Mouse (Mus musculus): ENCODE data around the gene Gm13941. TPM values are rescaled to one million over a fixed set of nuclear protein-coding genes. Genes with fewer than 3 reads are reported as not detected.

Gm13941 gene
- not detected for total RNA-seq (2021)
- long read RNA-seq, experiment 1, result 0 reads
- long read RNA-seq, experiment 2, result 0 reads

GRCm38 (mm10) chr2:111105882-111106281 is at the start of gene Gm13941:
Gm13941 (minus strand) TSS chr2:111105982.
- no peak for DNase-seq

- DNase-seq, result no peak
These were observed 47.1 kb upstream of the Gm13941 start, which contains the start of gene Gm15130 for GRCm38 (mm10) chr2:111152836-111153235. Gm15130 (minus strand) TSS chr2:111152936.

- DNase-seq, result no peak
These were observed 30.0 kb upstream of the Gm13941 start for GRCm38 (mm10) chr2:111135739-111136138.

DNA sequence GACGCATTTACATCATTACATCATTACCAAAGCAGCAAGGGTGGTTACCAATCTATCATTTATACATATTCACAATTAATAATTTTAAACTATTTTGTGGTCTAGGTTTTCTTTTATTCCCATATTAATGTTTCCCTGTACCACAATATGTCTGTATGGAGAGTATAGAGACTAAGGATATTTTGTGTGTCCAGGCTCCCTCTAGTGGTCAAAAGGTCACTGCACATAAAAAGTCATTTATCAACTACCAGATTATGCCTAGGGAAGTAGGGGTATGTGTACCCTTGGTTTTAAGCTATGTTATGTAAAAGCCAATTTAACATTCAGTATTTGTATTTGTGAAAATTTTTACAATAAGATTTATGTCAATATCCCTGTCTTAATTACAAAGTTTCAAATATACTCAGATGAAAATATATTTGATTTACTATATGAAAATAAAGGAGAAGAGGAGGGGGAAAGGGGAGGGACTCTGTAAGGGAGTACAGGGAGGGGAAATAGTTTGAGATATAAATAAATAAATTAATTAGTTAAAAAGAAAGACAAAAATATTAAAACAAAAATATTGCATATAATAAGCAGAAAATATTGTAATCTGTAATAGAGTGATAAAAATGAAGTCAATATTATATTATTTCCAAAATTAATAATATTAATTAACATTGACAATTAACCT is 47.1 kb downstream of the Gm13941 start:
- peak; percentile 12 for DNase-seq

Other genes starting within 250 kb of the Gm13941 start
- under 1 TPM; 0.09 to 0.12 TPM for gene Ano3, start 155.1 kb downstream of the Gm13941 start, total RNA-seq (2021)
- not detected for gene Gm15130, start 47.0 kb upstream of the Gm13941 start, total RNA-seq (2021)
- not detected for gene 4930430A15Rik, start 123.6 kb upstream of the Gm13941 start, total RNA-seq (2021)
- gene Olfr1275, start 129.3 kb upstream of the Gm13941 start, total RNA-seq (2021), result not detected
- gene Olfr1276, start 148.5 kb upstream of the Gm13941 start, total RNA-seq (2021), result not detected
- gene Olfr1277, start 168.1 kb upstream of the Gm13941 start, total RNA-seq (2021), result not detected
- not detected for gene Olfr1278, start 184.2 kb upstream of the Gm13941 start, total RNA-seq (2021)
- gene Olfr1279, start 194.7 kb upstream of the Gm13941 start, total RNA-seq (2021), result not detected
- gene Olfr1280, start 208.0 kb upstream of the Gm13941 start, total RNA-seq (2021), result not detected
- gene Olfr1281, start 220.5 kb upstream of the Gm13941 start, total RNA-seq (2021), result not detected
- not detected for gene Olfr1282, start 230.1 kb upstream of the Gm13941 start, total RNA-seq (2021)

Measured in adrenal gland, postnatal 10 days (tissue).